Mouse (Mus musculus) c-Kit-positive CD71-positive TER-119-positive erythroid progenitor cells, embryonic 14.5 days (primary cell): Measurements from ENCODE around the gene Cnpy4.
"Not testable (repeated sequence)": the region's sequence is repeated elsewhere in the genome, so short reads cannot be mapped to it uniquely, and the experiment has no call there.

Experiments used
- DNase-seq: peaks from one replicate; pipeline ENCODE4 v3.0.0-alpha.2; 2013; ENCODE audit warnings: low spot score

The Cnpy4 gene

GRCm38 (mm10) chr5:138202086-138202485 is 14.8 kb downstream of the Cnpy4 start:
- no peak for DNase-seq

DNA sequence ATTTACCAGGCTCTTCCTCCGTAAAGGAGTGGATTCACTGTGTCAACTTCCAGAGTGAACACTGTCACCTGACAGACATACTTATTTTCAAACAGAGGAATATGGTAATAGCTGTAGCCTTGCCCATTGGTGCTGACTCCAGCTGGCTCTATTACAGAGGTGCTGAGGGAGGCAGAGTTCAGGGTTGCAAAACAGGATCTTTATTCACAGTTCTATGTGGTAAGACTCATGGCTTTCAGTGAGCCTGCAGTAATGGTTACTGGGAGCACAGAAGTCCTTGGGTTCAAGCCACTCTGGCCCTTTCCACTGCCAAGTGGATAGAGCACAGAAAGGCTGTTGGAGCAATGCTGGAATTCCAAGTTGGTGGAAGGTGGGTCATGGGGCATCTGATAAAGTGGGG is 20.0 kb downstream of the Cnpy4 start:
- no peak for DNase-seq

DNA sequence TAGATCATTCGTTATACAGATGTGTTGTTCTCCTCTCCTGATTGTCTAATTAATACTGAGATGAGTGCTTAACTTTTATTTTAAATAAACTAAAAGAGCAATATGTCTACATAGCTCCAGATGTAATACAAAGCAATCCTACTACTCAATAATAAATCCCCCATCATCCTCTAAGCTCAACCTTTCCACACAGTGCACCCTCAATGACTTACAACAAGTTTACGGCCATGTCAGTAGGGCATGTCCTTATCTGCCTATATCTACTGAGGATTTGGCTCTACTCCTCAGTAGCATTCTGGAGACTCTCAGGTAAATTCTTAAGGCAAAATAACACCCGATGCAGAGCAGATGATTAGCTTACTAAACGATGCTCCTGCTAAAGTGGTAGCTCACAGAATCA is 20.6 kb downstream of the Cnpy4 start:
- no peak for DNase-seq

DNA sequence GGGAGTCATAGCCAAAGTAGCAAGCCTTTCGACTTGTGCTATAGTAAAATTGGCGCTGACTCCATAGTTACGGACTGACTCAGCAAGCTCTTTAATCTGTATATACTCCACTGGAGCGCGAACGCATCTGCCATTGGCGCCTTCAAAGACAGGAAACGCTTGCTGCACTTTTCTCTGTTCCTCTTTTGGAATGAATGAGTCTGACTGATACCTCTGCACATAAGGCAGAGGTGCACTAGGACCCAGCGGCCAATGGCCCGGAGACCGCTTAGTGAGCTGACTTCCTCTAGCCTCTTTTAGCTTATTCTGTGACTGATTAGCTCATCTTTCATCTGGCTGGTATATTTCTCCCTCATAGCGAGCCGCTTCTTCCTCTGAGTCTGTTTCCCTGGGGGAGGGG is 29.3 kb downstream of the Cnpy4 start:
- DNase-seq = not testable (repeated sequence)

DNA sequence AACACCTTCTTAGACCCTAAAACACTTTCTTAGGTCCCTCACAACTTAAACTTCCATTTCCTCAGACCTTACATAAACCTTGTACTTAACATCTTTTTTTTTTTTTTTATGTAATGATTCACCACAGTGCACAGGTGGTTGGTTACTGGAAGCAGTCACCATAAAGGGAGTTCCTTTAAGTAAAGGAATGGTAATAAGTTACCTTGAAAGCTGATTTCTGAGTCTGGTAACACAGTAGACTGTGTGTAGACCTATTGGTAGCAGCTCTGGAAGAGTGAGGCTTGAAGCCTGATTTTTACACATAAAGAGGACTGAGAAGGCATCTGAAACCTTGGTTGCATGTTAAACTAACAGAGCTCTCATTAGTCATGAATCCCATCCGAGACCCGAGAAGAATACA is 32.6 kb downstream of the Cnpy4 start:
- no peak for DNase-seq

GRCm38 (mm10) chr5:138222111-138222510 is 34.8 kb downstream of the Cnpy4 start:
- peak; percentile 71 for DNase-seq

GRCm38 (mm10) chr5:138223287-138223686 is 36.0 kb downstream of the Cnpy4 start:
- DNase-seq = no peak

DNA sequence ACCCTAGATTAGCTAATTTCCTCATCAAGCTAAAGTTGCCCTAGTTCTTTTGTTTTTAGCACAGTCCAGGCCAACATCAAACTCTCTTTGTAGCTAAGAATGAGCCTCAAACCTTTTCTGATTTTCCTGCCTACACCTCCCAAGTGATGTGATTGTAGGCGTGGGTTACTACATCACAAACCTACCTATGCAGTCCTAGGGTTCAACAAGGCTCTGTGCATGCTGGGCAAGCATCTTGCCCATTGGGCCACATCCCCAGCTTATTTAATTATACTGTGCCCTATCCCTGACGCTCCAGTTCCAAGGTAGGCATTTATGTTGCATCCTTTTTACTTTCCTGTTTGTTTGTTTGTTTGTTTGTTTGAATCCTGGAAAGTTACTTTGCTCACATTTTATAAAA is 38.4 kb downstream of the Cnpy4 start, which contains the start of gene Nxpe5:
Gene Nxpe5, plus strand, starts transcription at position 199 of the 400 bp plus-strand sequence.
- DNase-seq = no peak

- no peak for DNase-seq
Observed at GRCm38 (mm10) chr5:138226491-138226890, 39.2 kb downstream of the Cnpy4 start.

DNA sequence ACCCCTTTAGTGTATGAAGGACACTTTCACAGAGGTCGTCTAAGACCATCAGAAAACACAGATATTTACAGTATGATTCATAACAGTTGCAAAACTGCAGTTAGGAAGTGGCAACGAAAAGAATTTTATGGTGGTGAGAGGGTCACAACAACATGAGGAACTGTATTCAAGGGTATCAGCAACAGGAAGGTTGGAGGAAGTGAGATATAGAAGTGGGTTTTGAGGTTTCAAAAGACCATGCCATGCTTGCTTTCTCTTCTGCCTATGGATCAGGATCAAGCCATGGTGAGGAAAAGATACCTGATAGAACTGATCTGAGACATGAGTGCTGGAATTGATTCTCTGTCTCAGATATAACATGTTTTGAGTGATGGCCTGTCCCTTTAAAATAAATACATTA is 40.1 kb downstream of the Cnpy4 start:
- DNase-seq = no peak

GRCm38 (mm10) chr5:138228026-138228425 is 40.7 kb downstream of the Cnpy4 start:
- no peak for DNase-seq

GRCm38 (mm10) chr5:138229511-138229910 is 42.2 kb downstream of the Cnpy4 start:
- DNase-seq = no peak

- no peak for DNase-seq
Observed at GRCm38 (mm10) chr5:138233778-138234177, 46.5 kb downstream of the Cnpy4 start.

GRCm38 (mm10) chr5:138234224-138234623 is 46.9 kb downstream of the Cnpy4 start:
- no peak for DNase-seq

GRCm38 (mm10) chr5:138241511-138241910 is 54.2 kb downstream of the Cnpy4 start:
- no peak for DNase-seq
